Mouse (Mus musculus) embryonic fibroblast, embryonic 13.5 days (primary cell): ENCODE results near the gene Tada2b. TPM values are rescaled to one million over a fixed set of nuclear protein-coding genes. Genes with fewer than 3 reads are reported as not detected.

Source experiments
- H3K27ac ChIP-seq: 2 replicates; pipeline ENCODE4 v1.5.1; 2012; ENCODE audit warnings: low read length, control low read depth, inconsistent platforms; ENCODE audit not compliant: insufficient read depth
- H3K4me1 ChIP-seq: 2 replicates; pipeline ENCODE4 v1.6.1; 2011; ENCODE audit warnings: low read length; ENCODE audit not compliant: control insufficient read depth, insufficient read depth
- H3K4me3 ChIP-seq: 2 replicates; pipeline ENCODE4 v1.5.1; 2011; ENCODE audit warnings: mild to moderate bottlenecking, control low read depth, low read length; ENCODE audit not compliant: insufficient read depth
- CTCF ChIP-seq: IDR thresholded peaks from 2 replicates; pipeline ENCODE4 v1.5.1; 2011; ENCODE audit warnings: mild to moderate bottlenecking, control low read depth, low read length, moderate library complexity, borderline replicate concordance; ENCODE audit not compliant: insufficient read depth
- POLR2A ChIP-seq: IDR thresholded peaks from 2 replicates; pipeline ENCODE4 v1.6.1; 2011; ENCODE audit warnings: low read depth, mild to moderate bottlenecking, control low read depth, low read length, moderate library complexity
- polyA plus RNA-seq: library from polyadenylated mRNA; stranded (reverse); fragments of >200 nt; gene quantifications from 2 replicates; pipeline ENCODE4 v1.2.4, GENCODE M21; 2011; ENCODE audit warnings: low read depth; ENCODE audit not compliant: missing spikeins, insufficient read length

Tada2b gene
- polyA plus RNA-seq, 1 experiment: 15.4 TPM

DNA sequence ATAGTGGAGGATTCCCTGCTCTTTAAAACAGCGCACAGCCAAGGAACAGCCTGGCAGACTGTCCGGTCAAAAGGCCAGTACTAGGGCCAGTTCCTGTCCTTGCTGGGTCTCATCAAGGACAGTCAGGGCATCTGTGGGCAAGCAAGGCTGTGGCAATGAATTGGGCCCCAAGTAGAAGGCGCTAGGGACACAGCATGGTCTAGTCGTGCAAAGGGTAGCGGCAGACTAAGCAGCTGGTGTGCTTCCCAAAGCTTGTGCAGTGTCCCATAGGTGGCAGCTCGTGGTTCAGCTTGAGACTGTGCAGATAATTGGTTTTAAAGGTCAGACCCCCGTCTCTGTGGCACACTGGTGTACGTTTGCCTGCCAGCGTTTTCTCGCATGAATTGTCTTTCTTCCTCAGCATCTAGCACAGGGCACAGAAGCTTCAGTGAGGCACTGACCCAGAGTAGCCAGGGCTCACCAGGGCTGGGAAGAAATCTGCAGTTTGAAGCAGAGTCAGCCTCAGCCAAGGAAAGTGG lies 32.2 kb downstream of the Tada2b start:
- Histone ChIP-seq H3K4me3 (no peak overlapping the region), H3K27ac (no peak overlapping the region), H3K4me1 (no peaks in the 10 kb centered on the region)
- no peak for TF ChIP-seq CTCF
- TF ChIP-seq POLR2A: no peak

DNA sequence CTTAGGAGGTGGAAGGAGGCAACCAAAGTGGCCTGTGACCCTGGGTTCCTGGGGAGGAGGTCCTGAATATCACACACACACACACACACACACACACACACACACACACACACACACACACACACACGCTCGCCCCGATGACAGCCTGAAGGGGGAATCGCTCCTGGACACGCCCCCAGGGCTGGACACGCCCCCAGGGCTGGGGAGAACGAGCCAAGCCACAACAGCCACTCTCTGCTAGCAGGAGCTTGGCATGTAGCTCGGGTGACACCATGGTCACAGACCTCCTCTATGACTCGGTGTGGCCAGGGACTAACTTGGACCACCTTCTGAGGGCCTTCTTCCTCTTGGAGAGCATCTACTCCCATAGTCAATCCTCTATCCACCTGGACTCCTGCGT lies 33.0 kb downstream of the Tada2b start:
- no peak for TF ChIP-seq CTCF
- TF ChIP-seq POLR2A: no peak
- Histone ChIP-seq H3K27ac (no peak overlapping the region), H3K4me3 (no peak overlapping the region), H3K4me1 (no peaks in the 10 kb centered on the region)

DNA sequence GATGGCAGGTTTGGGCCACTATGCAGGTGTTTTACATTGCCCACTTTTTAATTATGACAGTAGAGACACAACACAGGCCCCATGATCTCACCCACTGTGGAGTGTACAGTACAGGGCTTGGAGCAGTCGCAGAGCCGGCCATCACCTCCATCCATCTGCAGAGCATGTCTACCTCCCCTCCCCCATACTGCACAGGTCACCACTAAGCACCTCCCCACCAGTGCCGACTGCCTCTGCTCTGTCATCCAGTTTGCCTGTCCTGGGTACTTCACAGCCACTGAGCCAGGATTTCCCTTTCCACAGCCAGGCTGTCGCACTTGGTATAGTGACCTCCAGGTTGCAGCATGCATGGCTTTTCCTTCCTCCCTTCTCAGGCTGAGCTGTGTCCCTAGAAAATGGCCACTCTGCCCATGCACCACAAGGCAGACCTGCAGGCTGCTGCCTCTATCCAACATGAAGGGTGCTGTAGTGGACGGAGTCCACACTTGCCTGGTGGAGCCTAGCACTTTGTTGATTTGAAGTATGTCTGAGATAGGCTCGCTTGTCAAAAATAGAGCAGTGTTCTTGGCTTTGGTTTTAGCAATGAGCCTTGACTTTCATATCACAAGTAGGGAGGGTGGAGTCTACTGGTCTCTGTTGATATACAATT lies 34.3 kb downstream of the Tada2b start:
- no peak overlapping the region for H3K27ac ChIP-seq
- TF ChIP-seq CTCF: no peak
- no peak for TF ChIP-seq POLR2A
- H3K4me3 ChIP-seq: no peak overlapping the region
- no peaks in the 10 kb centered on the region for H3K4me1 ChIP-seq

DNA sequence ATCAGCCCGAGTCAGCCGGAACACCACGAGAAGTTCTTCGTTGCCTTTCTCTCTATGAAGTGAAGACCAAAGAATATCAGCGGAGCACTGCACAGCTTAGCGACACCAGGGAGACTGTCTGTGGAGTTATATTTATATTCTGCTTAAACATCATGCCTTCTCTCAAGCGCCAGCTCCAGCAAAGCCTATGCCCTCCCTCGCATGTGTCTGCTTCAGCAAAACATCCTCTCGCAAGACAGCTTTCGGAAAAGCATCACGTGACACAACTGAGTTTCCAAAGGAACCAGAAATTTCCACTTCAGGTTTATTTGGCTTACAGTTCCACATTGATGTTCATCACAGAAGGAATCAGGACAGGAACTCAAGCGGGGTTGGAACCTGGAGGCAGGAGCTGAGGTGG lies 36.2 kb downstream of the Tada2b start:
- Histone ChIP-seq H3K4me1 (no peaks in the 10 kb centered on the region), H3K4me3 (no peak overlapping the region)
- TF ChIP-seq CTCF (no peak), POLR2A (no peak)

DNA sequence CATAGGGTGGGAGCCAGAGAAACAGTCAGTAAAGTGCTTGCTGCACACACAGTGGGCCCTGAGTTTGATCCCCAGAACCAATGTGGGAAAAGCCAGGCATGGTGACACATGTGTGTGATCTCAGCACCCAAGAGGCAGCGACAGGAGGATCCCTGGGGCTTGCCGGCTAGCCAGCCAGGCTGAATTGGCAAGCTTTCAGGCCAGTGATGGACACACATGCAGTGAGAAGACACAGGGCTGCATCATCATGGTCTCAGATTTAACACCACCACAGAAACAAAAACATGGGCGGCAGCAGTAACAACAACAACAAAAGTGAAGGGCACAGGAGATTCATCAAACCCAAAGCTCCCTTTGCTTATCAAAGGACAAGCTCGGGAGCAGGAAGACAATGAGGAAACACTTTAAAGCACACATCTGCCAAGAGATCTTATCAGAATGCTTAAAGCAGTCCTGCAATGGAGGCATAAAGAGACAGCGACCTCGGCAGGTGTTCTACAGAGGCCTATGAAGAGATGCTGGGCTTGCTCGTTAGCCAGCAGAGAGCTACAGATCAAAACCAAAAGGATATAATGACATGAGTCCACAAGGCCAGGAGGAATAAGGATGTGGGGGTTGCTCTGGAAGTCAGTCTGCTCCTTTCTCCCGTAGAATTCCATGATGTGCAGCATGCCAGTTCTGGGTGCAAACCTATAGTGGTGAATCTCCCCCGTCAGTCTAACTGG lies 37.8 kb downstream of the Tada2b start:
- no peak for TF ChIP-seq POLR2A
- no peak for TF ChIP-seq CTCF
- Histone ChIP-seq H3K27ac (no peak overlapping the region), H3K4me1 (no peaks in the 10 kb centered on the region), H3K4me3 (no peak overlapping the region)

More for the DNA sequence above, 36.2 kb downstream of the Tada2b start:
- H3K27ac ChIP-seq: no peak overlapping the region

DNA sequence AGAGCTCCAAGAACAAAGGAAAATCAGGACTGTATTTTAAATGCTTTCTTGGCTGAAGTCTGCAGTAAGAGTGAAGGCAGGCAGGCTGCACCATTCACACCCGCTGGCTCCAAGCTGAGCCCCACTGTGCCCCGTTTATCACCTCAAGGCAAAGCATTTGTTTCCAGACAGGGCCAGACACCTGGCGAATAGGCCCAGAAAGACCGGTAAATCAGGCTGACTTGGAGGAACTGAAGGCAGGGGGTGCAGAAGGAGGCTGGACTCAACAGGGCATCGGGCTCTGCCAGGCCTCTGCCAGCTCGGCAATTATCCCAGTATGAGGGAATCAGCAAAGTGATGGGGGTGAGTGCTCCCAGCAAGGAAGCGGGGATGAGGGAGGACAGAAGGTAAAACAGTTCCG lies 39.1 kb downstream of the Tada2b start:
- Histone ChIP-seq H3K4me3 (no peak overlapping the region), H3K4me1 (no peaks in the 10 kb centered on the region), H3K27ac (no peak overlapping the region)
- TF ChIP-seq POLR2A: no peak
- no peak for TF ChIP-seq CTCF

DNA sequence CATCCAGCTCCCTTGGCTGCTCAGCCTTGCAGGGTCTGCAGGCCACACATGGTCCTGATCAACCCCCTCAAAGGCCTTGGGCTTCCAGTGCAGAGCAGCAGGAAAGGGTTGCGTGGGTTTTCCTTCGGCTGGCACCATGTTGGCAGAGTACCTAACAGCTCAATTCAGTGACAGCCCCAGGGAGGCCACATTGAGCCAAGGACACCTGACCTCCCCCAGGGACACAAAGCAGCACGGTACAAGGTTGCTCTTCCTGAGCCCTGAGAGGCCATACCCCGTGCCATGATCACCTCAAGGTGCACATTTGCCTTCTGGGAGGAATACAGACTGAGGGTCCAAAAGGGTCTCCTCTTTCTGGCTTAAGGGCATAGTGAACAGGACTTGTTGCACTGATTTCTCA lies 39.5 kb downstream of the Tada2b start:
- Histone ChIP-seq H3K27ac (no peak overlapping the region), H3K4me1 (no peaks in the 10 kb centered on the region), H3K4me3 (no peak overlapping the region)
- TF ChIP-seq POLR2A (no peak), CTCF (no peak)

DNA sequence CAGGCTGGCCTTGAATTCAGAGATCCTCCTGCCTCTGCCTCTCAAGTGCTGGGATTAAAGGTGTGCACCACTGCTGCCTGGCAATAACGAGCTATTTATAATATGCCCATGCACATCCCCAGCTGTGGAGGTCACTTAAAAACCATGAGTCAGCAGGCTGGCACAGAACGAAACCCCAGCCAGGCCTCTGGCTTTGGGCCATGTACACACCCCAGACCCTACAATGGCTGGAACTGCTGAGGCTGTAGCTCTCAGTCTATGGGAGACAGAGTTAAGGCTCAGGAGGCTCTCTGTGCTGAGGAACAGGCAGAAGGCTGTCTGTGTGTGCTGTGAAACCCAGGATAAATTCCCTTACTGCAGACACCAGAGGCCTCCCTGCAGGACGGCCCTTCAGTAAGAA lies 43.3 kb downstream of the Tada2b start:
- Histone ChIP-seq H3K27ac (no peak overlapping the region), H3K4me3 (no peak overlapping the region), H3K4me1 (no peaks in the 10 kb centered on the region)
- TF ChIP-seq CTCF: no peak
- TF ChIP-seq POLR2A: no peak

DNA sequence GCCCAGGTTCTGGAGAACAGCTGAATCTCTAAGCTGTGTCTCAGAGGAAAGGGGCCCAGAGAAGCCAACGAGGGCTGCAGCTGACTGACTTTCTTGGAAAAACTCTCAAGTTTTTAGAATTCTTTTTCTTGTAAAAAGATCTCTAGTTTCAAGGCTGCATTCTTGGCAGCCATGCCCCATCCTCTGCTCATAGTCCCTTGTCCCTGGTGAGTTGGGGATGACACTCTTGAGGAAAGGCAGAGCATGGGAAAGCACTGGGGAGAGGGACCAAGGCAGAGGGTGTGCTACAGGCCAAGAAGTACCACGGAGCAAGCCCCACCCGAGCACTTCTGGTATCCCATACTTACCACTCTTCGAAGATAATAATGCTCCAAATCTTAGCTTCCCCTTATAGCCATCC lies 47.2 kb downstream of the Tada2b start:
- no peak overlapping the region for H3K4me3 ChIP-seq
- TF ChIP-seq CTCF: no peak
- no peak for TF ChIP-seq POLR2A
- H3K27ac ChIP-seq: no peak overlapping the region; the same call in 1 of the 2 replicates
- H3K4me1 ChIP-seq: no peaks in the 10 kb centered on the region

DNA sequence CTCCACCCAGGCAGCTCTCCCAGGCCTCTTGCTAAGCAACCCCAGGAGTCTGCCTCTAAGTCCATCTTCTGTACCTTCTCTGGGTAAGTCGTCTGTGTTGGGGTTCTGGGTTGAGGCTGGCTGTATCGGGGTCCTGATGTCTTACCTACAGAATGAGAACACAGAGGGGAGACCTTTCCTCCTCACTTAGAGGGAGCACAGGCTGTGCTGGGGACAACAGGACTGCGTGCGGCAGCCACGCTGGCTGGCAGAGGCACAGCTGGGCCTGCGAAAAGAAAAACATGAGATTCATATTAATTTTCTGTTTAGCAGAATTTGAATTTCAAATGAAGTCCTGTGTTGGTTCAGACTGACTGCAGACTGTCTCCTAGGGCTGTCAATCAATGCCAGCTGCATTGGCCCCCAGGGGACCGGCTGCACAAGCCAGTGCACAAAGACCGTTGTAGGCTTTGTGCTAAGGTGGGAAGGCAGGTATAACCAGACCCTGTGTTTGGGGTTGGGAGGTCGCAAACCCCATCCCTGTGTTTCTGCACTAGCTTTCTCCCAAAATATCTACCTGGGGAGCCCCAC lies 49.6 kb downstream of the Tada2b start:
- H3K4me3 ChIP-seq: no peak overlapping the region
- H3K27ac ChIP-seq: no peak overlapping the region
- H3K4me1 ChIP-seq: no peaks in the 10 kb centered on the region
- no peak for TF ChIP-seq CTCF
- TF ChIP-seq POLR2A: no peak
